Mouse (Mus musculus) embryonic fibroblast, embryonic 13.5 days (primary cell): ENCODE data around the gene St7l. TPM values are rescaled to one million over a fixed set of nuclear protein-coding genes. Genes with fewer than 3 reads are reported as not detected.

Experiments
- H3K27ac ChIP-seq: 2 replicates; pipeline ENCODE4 v1.5.1; 2012; ENCODE audit warnings: low read length, control low read depth, inconsistent platforms; ENCODE audit not compliant: insufficient read depth
- H3K4me1 ChIP-seq: 2 replicates; pipeline ENCODE4 v1.6.1; 2011; ENCODE audit warnings: low read length; ENCODE audit not compliant: control insufficient read depth, insufficient read depth
- H3K4me3 ChIP-seq: 2 replicates; pipeline ENCODE4 v1.5.1; 2011; ENCODE audit warnings: mild to moderate bottlenecking, control low read depth, low read length; ENCODE audit not compliant: insufficient read depth
- CTCF ChIP-seq: IDR thresholded peaks from 2 replicates; pipeline ENCODE4 v1.5.1; 2011; ENCODE audit warnings: mild to moderate bottlenecking, control low read depth, low read length, moderate library complexity, borderline replicate concordance; ENCODE audit not compliant: insufficient read depth
- POLR2A ChIP-seq: IDR thresholded peaks from 2 replicates; pipeline ENCODE4 v1.6.1; 2011; ENCODE audit warnings: low read depth, mild to moderate bottlenecking, control low read depth, low read length, moderate library complexity
- polyA plus RNA-seq: library from polyadenylated mRNA; stranded (reverse); fragments of >200 nt; gene quantifications from 2 replicates; pipeline ENCODE4 v1.2.4, GENCODE M21; 2011; ENCODE audit warnings: low read depth; ENCODE audit not compliant: missing spikeins, insufficient read length

St7l gene
- polyA plus RNA-seq: 23.4 and 33.0 TPM in 2 replicates

DNA sequence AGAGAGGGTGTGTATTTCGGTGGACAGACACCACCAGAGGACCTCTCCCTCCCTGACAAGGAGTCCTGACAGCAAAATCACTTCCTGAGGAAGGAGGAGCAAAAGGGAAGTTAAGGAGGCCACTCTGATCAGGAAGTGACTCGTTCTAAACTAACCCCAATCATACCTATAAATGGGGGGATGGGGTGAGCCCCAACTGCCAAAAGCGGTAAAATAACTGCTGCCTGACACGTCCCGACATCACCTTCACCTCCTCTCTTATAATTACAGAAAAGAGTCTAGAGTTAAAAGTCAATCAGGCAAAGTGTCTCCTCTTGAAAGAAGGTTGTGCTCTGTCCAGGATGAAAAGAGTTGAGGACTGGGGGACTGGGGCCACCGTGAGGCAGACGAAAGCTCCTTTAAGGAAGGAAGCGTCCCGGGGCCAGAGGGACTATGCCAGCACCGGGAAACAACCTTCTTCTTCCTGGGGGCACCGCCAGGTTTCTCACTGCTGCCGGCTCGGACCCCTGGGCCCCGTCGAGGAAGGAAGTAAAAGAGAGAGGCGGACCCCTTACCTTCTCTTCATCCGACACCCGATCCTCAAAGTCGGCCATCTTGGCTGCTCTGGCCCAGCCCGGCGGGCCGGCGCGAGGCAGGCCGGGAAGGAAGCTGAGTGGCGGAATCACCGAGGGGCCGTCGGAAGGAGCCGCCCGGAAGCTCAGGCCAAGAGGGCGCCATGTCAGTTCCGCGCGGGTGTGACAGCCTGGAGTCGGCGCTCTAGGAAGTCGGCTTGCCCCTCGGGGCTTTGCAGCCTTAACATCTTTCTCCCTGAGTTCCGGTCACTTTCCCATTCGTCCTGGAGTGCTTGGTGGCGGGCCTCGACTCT lies at the start of gene St7l, which contains the start of gene Capza1:
Gene St7l, plus strand, starts transcription at position 220 of the 865 bp plus-strand sequence.
Gene Capza1, minus strand, starts transcription at position 720 of the 865 bp plus-strand sequence.
- Histone ChIP-seq H3K4me1 (no peaks in the 10 kb centered on the region; the same call in 1 of the 2 replicates), H3K4me3 (peak within 1 kb of the TSS; percentile 96), H3K27ac (peak within 1 kb of the TSS; percentile 85)
- no peak for TF ChIP-seq CTCF
- peak; percentile 88 for TF ChIP-seq POLR2A

DNA sequence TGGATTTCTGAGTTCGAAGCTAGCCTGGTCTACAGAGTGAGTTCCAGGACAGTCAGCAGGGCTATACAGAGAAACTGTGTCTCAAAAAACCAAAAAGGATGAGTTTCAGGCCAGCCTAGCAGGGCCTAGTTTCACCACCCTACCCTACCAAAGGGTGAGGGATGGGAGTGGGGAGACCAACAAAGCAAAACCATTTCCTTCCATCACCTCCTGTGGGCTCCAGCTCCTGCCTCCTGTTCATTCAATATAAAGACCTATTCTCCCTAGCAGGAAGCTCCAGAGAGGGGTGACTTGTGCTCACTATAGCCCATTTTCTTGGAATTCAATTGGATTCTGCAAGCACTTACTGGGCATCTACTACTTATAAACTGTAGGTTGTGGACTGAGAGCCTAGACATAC lies 49.1 kb upstream of the St7l start:
- TF ChIP-seq CTCF (no peak), POLR2A (no peak)
- Histone ChIP-seq H3K4me1 (peaks cover 9% of the 10 kb centered on the region), H3K27ac (no peak overlapping the region), H3K4me3 (no peak overlapping the region)

GRCm38 (mm10) chr3:104815346-104815745 lies 48.5 kb upstream of the St7l start:
- no peak overlapping the region for H3K4me3 ChIP-seq
- peaks cover 9% of the 10 kb centered on the region for H3K4me1 ChIP-seq
- H3K27ac ChIP-seq: no peak overlapping the region
- TF ChIP-seq POLR2A (no peak), CTCF (no peak)

DNA sequence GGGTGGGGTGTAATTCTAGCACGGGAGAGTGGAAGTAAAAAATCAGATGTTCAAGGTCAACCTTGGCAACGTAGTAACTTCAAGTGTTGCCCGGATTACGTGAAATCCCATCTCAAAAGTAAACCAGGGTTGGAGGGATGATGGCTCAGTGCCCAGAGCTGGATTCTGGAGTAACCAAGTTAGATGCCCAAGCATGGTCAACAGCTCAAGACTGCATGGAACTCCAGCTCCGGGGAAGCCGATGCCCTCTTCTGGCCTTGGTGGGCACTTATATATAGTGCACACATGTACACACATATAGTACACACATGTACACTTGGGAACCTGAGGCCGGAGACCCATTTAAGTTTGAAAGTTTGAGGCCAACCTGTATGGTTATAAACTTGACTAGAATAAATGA lies 47.7 kb upstream of the St7l start:
- Histone ChIP-seq H3K4me3 (no peak overlapping the region), H3K4me1 (peaks cover 9% of the 10 kb centered on the region), H3K27ac (no peak overlapping the region)
- TF ChIP-seq CTCF (no peak), POLR2A (no peak)

- H3K27ac ChIP-seq: peak overlapping the region; percentile 43
- peaks cover 9% of the 10 kb centered on the region for H3K4me1 ChIP-seq
- peak overlapping the region; percentile 64 for H3K4me3 ChIP-seq
- TF ChIP-seq POLR2A (no peak; the same call in 1 of the 2 replicates), CTCF (no peak)
These were observed 46.3 kb upstream of the St7l start for GRCm38 (mm10) chr3:104817481-104817990.

- Histone ChIP-seq H3K4me3 (peak within 1 kb of the TSS; percentile 64), H3K27ac (peak within 1 kb of the TSS; percentile 43), H3K4me1 (peaks cover 9% of the 10 kb centered on the region)
- TF ChIP-seq CTCF (no peak), POLR2A (peak; percentile 45)
These were observed 45.6 kb upstream of the St7l start, which contains the start of gene Mov10 for GRCm38 (mm10) chr3:104817991-104818748. Gene Mov10, minus strand, starts transcription at chr3:104818563.

DNA sequence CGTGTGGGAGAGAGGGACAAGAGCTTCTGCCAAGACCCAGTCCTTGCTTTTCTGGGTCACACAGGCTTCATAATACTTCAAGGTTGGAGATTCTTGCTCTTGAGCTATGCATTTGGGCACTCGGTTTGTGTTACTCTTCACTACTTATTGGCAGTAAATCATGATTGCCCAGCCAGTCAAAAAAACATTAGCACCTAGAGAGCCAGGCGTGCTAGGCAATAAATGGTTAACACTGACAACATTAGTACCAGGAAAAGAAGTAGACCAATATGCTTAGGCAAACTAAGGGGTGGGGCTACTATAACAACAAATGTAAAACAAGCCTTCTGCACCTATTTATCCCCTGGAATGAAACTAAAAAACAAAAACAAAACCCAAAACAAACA lies 45.1 kb upstream of the St7l start:
- no peak for TF ChIP-seq POLR2A
- TF ChIP-seq CTCF: no peak
- Histone ChIP-seq H3K27ac (peak overlapping the region; percentile 33; the same call in 1 of the 2 replicates), H3K4me3 (peak overlapping the region; percentile 64), H3K4me1 (peaks cover 9% of the 10 kb centered on the region)

- H3K4me3 ChIP-seq: no peak overlapping the region
- TF ChIP-seq CTCF (no peak), POLR2A (no peak)
These were observed 43.4 kb upstream of the St7l start for GRCm38 (mm10) chr3:104820426-104820825.

GRCm38 (mm10) chr3:104822413-104822812 lies 41.4 kb upstream of the St7l start:
- Histone ChIP-seq H3K4me3 (no peak overlapping the region), H3K4me1 (peaks cover 6% of the 10 kb centered on the region), H3K27ac (no peak overlapping the region)
- TF ChIP-seq CTCF (no peak), POLR2A (no peak)

More at GRCm38 (mm10) chr3:104820426-104820825, 43.4 kb upstream of the St7l start:
- Histone ChIP-seq H3K27ac (no peak overlapping the region), H3K4me1 (peaks cover 9% of the 10 kb centered on the region)
